Mouse (Mus musculus) embryonic facial prominence, embryonic 15.5 days (tissue): ENCODE measurements around the gene Git1. TPM values are rescaled to one million over a fixed set of nuclear protein-coding genes. Genes with fewer than 3 reads are reported as not detected.
"Not testable (repeated sequence)": the region's sequence is repeated elsewhere in the genome, so short reads cannot be mapped to it uniquely, and the experiment has no call there.

Source experiments
- ATAC-seq: fragments of 200-750 bp; cut with Nextera tagmentation; 2 replicates; pipeline ENCODE4 v1.8.0; 2017; ENCODE audit warnings: low read depth, moderate TSS enrichment; ENCODE audit not compliant: insufficient number of reproducible peaks, low FRiP score, low TSS enrichment
- H3K27ac ChIP-seq: fragments of 300-500 bp; sonication (generic); replicated peaks from 2 replicates; pipeline ENCODE4 v1.5.1; 2015; ENCODE audit warnings: mild to moderate bottlenecking, inconsistent platforms
- H3K27me3 ChIP-seq: fragments of 300-500 bp; sonication (generic); 2 replicates; pipeline ENCODE4 v1.6.1; 2015; ENCODE audit warnings: inconsistent platforms
- H3K36me3 ChIP-seq: fragments of 300-500 bp; sonication (generic); 2 replicates; pipeline ENCODE4 v1.6.1; 2015; ENCODE audit warnings: mild to moderate bottlenecking, inconsistent platforms
- H3K4me1 ChIP-seq: fragments of 300-500 bp; sonication (generic); 2 replicates; pipeline ENCODE4 v1.6.1; 2015; ENCODE audit warnings: inconsistent platforms
- H3K4me2 ChIP-seq: fragments of 300-500 bp; sonication (generic); replicated peaks from 2 replicates; pipeline ENCODE4 v1.6.1; 2015; ENCODE audit warnings: mild to moderate bottlenecking, inconsistent platforms
- H3K4me3 ChIP-seq: fragments of 300-500 bp; sonication (generic); replicated peaks from 2 replicates; pipeline ENCODE4 v1.5.1; 2015; ENCODE audit warnings: mild to moderate bottlenecking, inconsistent platforms
- H3K9ac ChIP-seq: fragments of 300-500 bp; sonication (generic); 2 replicates; pipeline ENCODE4 v1.6.1; 2015; ENCODE audit warnings: inconsistent platforms
- H3K9me3 ChIP-seq: fragments of 300-500 bp; sonication (generic); replicated peaks from 2 replicates; pipeline ENCODE4 v1.6.1; 2016; ENCODE audit warnings: inconsistent platforms
- WGBS: fragments of 180-500 bp; shearing (Covaris S2); methylation state at CpG from one replicate; pipeline ENCODE4 v1.1.7; 2015; 5-methylcytosine and 5-hydroxymethylcytosine counted together
- polyA plus RNA-seq: library from polyadenylated mRNA; unstranded; fragments of >200 nt; fragmentation: Nextera tagmentation; extraction: Ambion mirVana; gene quantifications from 2 replicates; pipeline ENCODE4 v1.2.1, GENCODE M21; 2015

Git1 gene
- polyA plus RNA-seq, 1 experiment from 2014 or later, result 11.7 TPM

DNA sequence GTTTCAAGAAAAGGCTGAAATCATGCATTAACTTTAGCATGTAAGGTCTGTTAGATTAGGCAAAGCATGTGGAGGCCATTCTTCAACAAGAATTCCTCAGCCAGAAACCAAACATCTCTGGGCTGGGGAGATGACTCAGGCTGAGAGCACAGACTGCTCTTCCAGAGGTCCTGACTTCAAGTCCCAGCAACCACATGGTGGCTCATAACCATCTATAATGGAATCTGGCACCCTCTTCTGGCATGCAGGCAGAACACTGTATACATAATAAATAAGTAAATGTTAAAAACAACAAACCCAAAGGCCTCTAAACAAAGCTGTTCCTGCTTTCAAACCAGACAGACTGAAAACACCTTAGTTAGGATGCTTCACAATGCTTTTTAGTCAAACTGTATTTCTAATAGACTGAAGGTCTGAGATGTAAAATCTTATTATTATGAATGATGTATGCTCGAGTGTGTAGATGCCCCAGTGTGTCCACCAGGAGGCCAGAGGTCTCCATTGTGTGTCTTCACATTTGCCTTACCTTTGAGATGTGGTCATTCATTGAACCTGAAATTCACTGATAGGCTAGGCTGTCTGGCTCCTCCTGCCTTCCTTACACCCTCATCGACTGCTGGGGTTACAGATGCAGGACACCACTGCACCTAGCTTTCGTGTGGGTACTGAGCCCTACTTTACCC, 32.6 kb downstream of the Git1 start:
- no peak for ATAC-seq

DNA sequence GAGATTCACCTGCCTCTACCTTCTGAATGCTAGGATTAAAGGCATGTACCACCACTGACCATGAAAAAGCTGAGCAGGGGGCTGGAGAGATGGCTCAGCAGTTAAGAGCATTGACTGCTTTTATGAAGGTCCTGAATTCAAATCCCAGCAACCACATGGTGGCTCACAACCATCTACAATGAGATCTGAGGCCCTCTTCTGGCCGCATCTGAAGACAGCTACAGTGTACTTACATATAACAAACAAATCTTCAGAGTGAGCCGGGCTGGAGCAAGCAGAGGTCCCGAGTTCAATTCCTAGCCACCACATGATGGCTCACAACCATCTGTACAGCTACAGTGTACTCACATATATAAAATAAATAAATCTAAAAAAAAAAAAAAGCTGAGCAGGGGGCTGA, 35.1 kb downstream of the Git1 start:
- not testable (repeated sequence) for H3K36me3 ChIP-seq, H3K4me1 ChIP-seq, ATAC-seq, H3K27ac ChIP-seq, H3K4me2 ChIP-seq, H3K27me3 ChIP-seq, H3K9ac ChIP-seq, H3K9me3 ChIP-seq, H3K4me3 ChIP-seq
- 86% methylated on average over 3 of the region's 3 CpGs for WGBS

More for the DNA sequence above, 32.6 kb downstream of the Git1 start:
- Histone ChIP-seq H3K4me2 (no peak overlapping the region), H3K27me3 (no peaks in the 10 kb centered on the region), H3K9ac (no peak overlapping the region), H3K36me3 (no peaks in the 10 kb centered on the region), H3K4me1 (no peaks in the 10 kb centered on the region), H3K4me3 (no peak overlapping the region), H3K27ac (no peak overlapping the region), H3K9me3 (no peaks in the 10 kb centered on the region)
- WGBS, result 79% methylated on average over 3 of the region's 3 CpGs

DNA sequence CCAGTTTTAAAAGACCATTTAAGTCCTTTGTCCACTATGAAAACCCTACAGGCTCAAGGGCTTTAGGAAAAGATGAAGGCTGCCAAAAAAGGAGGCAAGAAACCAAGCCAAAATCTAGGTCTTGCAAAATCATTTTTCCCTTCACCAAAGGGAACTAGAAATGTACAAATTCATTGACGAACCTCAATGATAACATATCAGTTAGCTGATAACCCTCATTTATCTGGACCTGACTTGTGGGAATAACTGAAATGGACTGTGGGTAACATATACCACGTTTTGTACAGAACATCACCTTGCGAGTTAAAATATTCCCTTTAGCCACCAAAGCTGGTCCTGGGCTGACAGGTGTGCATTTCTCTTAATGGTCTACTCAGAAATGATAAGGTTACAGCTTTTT, 36.3 kb downstream of the Git1 start:
- Histone ChIP-seq H3K36me3 (0 out of 2 replicates have a peak, but pooled peaks cover 3% of the 10 kb centered on the region), H3K27me3 (no peaks in the 10 kb centered on the region), H3K4me1 (no peaks in the 10 kb centered on the region), H3K27ac (no peak overlapping the region), H3K4me2 (no peak overlapping the region), H3K9me3 (no peaks in the 10 kb centered on the region), H3K9ac (no peak overlapping the region), H3K4me3 (no peak overlapping the region)
- WGBS, result 79% methylated on average over 3 of the region's 3 CpGs
- ATAC-seq, result no peak

DNA sequence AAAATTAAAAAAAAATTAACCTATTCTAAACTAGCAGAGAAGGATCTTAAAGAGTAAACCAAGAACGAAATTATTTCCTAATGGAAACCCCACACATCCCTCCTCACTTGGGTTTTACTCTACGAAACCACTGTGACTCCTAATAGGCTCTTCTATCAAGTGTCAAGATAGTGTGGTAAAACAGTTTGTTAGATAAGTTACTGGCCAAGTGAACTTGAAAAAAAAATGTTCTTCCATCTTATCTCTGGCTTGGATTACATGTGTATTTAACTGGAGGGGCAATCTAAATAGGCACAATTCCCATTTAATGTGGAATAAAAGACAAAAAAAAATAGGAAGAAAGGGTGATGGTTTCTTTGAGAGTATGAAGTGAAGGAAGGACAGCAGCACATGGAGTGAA, 37.5 kb downstream of the Git1 start:
- Histone ChIP-seq H3K27me3 (no peaks in the 10 kb centered on the region), H3K9ac (no peak overlapping the region), H3K27ac (no peak overlapping the region), H3K4me3 (no peak overlapping the region), H3K36me3 (0 out of 2 replicates have a peak, but pooled peaks cover 6% of the 10 kb centered on the region), H3K9me3 (no peaks in the 10 kb centered on the region), H3K4me2 (no peak overlapping the region), H3K4me1 (no peaks in the 10 kb centered on the region)
- WGBS, result 96% methylated on average over 2 of the region's 2 CpGs
- ATAC-seq, result no peak

DNA sequence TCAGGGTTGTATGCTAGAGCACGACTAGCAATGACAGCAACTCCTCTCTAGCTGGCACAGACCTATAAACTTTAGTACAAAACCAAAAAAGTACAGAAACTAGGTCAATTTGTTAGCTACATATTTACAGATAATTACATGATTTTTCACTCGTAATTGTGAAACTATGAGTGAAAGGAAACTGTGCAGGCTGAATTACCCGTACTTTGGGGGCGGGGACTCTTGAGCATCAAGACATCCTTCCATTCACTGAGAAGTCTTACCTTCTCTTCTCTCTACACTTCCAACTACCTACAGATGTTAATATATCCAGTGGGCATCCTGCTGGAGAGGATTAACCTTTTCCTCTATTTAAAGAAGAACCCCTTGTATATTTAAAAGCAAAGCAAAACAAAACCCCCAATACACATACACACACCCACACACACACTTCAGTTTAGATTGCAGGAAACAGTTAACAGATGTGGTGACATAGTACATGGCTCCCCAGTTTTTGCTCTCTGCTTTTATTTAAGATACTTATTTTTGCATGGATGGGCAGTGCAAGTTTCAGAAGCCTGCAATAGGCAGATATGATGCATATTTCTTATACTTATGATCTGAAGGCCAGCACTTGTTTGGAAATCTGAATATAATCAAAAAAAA, 39.0 kb downstream of the Git1 start:
- no peak for ATAC-seq
- no peak overlapping the region for H3K27ac ChIP-seq
- 82% methylated on average over 4 of the region's 4 CpGs for whole genome bisulfite sequencing

DNA sequence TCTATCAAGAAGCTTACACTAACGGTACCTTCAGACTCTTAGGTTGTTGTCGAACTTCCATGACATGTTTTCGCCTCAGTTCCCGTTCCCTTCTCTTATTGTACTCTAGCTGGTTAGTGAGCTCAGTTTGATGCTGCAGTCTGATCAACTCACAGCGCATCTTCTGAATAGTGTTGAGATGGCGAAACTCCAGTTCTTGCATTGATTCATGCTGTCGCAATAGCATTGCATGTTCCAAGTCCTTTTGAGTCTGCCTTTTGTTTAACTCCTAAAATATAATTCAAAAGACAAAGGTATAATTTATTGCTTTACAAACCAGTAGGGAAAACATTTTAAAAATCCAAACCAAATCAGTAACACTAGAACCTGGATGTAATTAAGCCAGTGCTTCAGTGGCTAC, 51.9 kb downstream of the Git1 start:
- no peak for ATAC-seq
- Histone ChIP-seq H3K4me2 (no peak overlapping the region), H3K36me3 (peaks cover 74% of the 10 kb centered on the region), H3K4me3 (no peak overlapping the region), H3K9ac (no peak overlapping the region), H3K27me3 (no peaks in the 10 kb centered on the region), H3K9me3 (no peaks in the 10 kb centered on the region), H3K27ac (no peak overlapping the region), H3K4me1 (no peaks in the 10 kb centered on the region)
- 85% methylated on average over 7 of the region's 7 CpGs for WGBS

More for the DNA sequence above, 39.0 kb downstream of the Git1 start:
- Histone ChIP-seq H3K4me1 (no peaks in the 10 kb centered on the region), H3K9ac (no peak overlapping the region), H3K9me3 (no peaks in the 10 kb centered on the region), H3K27me3 (no peaks in the 10 kb centered on the region), H3K4me2 (no peak overlapping the region), H3K4me3 (no peak overlapping the region), H3K36me3 (peaks cover 15% of the 10 kb centered on the region; the same call in 1 of the 2 replicates)

Other genes starting within 250 kb of the Git1 start
- 1.6 and 2.4 TPM in 2 replicates for gene Coro6, start 31.2 kb upstream of the Git1 start, polyA plus RNA-seq
- 8.9 and 10.4 TPM in 2 replicates for gene Ankrd13b, start 3.9 kb upstream of the Git1 start, polyA plus RNA-seq
- gene Abhd15, start 21.6 kb downstream of the Git1 start, polyA plus RNA-seq, result 3.5 and 3.9 TPM in 2 replicates
- 61.8 and 63.9 TPM in 2 replicates for gene Trp53i13, start 22.4 kb downstream of the Git1 start, polyA plus RNA-seq
- 0.29 and 0.39 TPM in 2 replicates for gene Gm10392, start 25.6 kb downstream of the Git1 start, polyA plus RNA-seq
- 13.7 and 15.1 TPM in 2 replicates for gene Taok1, start 114.3 kb downstream of the Git1 start, polyA plus RNA-seq
- 5.1 and 5.2 TPM in 2 replicates for gene Nufip2, start 192.6 kb downstream of the Git1 start, polyA plus RNA-seq
- gene Cryba1, start 231.7 kb downstream of the Git1 start, polyA plus RNA-seq, result 6.0 and 7.2 TPM in 2 replicates